In the genomic region with DNA sequence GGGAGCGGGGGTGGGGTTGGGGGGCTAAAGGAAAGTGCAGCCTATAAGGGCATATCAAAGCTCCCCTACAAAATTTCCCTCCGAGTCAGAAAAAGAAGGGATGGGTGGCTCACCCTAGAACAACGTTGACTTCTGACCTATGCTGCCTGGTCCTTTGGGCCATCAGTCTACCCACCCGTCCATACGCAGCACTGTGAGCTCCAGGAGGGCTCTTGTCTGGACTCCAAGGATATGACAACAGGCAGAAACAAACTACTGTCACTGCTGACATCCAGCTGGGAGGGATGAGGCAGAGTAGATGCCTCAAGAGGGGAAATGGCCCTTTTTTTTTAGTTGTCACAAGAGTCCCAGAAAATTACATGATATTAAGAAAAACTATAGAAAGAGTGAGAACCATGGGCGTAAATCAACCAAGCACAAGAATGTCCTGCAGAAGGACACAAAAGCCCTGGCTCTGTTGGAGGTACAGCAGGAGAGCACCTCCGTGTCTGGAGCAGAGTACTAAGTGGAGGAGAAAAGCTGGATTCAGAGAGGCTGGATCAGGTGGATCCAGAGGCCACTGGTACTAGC, we compare ENCODE assay signal across 12 mouse cellular contexts. TPM values are rescaled to one million over a fixed set of nuclear protein-coding genes. Genes with fewer than 3 reads are reported as not detected.
A peak's percentile ranks its signal among the peaks of the same experiment; 100 is the strongest.
DNase-seq lines count a peak whose midpoint lies in the region; ATAC-seq and TF ChIP-seq lines count a peak whose summit lies in the region.
"Had no signal": no experiment of that assay in that cellular context is flagged by ENCODE, and none has a peak within 500 bp of the region (broad histone marks: within the 10 kb centered on the region; RNA-seq: fewer than 3 reads in every experiment).

No protein-coding gene starts in this region.

- peaks cover 21% of the 10 kb centered on the region for H3K27me3 ChIP-seq in heart, embryonic 14.5 days (ENCODE audit: control insufficient read depth, insufficient read depth, low read length)
- no peaks in the 10 kb centered on the region; the same call in 1 of the 2 replicates for H3K27me3 ChIP-seq in midbrain, embryonic 13.5 days
- H3K27me3 ChIP-seq in midbrain, postnatal 0 days (ENCODE audit: insufficient read depth, low read length) = no peaks in the 10 kb centered on the region; the same call in 1 of the 2 replicates
- no peaks in the 10 kb centered on the region for H3K27me3 ChIP-seq in hindbrain, embryonic 14.5 days (ENCODE audit: control insufficient read depth, insufficient read depth, low read length)
- no peaks in the 10 kb centered on the region for H3K27me3 ChIP-seq in stomach, embryonic 16.5 days (ENCODE audit: control insufficient read depth, insufficient read depth, low read length)

- no peak for ATAC-seq in heart, embryonic 14.5 days (ENCODE audit: insufficient number of reproducible peaks, insufficient read depth, low FRiP score, low read depth)
- ATAC-seq in midbrain, embryonic 13.5 days = no peak
- no peak for ATAC-seq in midbrain, postnatal 0 days (ENCODE audit: low FRiP score)
- ATAC-seq in hindbrain, embryonic 14.5 days (ENCODE audit: low FRiP score) = no peak
- no peak for ATAC-seq in stomach, embryonic 16.5 days (ENCODE audit: insufficient read depth, low FRiP score)
- ATAC-seq in frontal cortex, adult (ENCODE audit: low TSS enrichment) = no peak
- ATAC-seq: activated CD4-positive, CD25-positive, alpha-beta regulatory T cell, adult 4 months; CD4-positive, CD25-positive, alpha-beta regulatory T cell, adult 4 months had no signal

- DNase-seq in heart, postnatal 25 days (ENCODE audit: low spot score) = no peak
- DNase-seq in midbrain, postnatal 0 days (ENCODE audit: low spot score) = no peak
- no peak for DNase-seq in hindbrain, embryonic 14.5 days (ENCODE audit: low spot score)
- no peak for DNase-seq in adrenal gland, adult 8-10 months
- DNase-seq: thymus, adult 18-20 months had no signal

- intact Hi-C loops in heart, postnatal 25 days (cut with DNase I) = no loop called here

- H3K4me1 ChIP-seq in heart, embryonic 14.5 days (ENCODE audit: control insufficient read depth in 2 of 2, insufficient read depth in 2 of 2, low read length in 2 of 2) = peaks cover 0 to 3% of the 10 kb centered on the region in 2 experiments; a peak in 1 of 4 replicates
- no peaks in the 10 kb centered on the region; the same call in 1 of the 2 replicates for H3K4me1 ChIP-seq in midbrain, embryonic 13.5 days (replicated peaks)
- no peaks in the 10 kb centered on the region for H3K4me1 ChIP-seq in midbrain, postnatal 0 days (ENCODE audit: insufficient read depth, low read length)
- no peaks in the 10 kb centered on the region for H3K4me1 ChIP-seq in hindbrain, embryonic 14.5 days (replicated peaks; ENCODE audit: control insufficient read depth, insufficient read depth, low read length)
- H3K4me1 ChIP-seq in stomach, embryonic 16.5 days (ENCODE audit: control insufficient read depth, insufficient read depth, low read length) = 0 out of 2 replicates have a peak, but pooled peaks cover 4% of the 10 kb centered on the region

- H3K36me3 ChIP-seq in heart, embryonic 14.5 days (ENCODE audit: control insufficient read depth, insufficient read depth, low read length) = no peaks in the 10 kb centered on the region
- H3K36me3 ChIP-seq in midbrain, embryonic 13.5 days = no peaks in the 10 kb centered on the region
- H3K36me3 ChIP-seq in midbrain, postnatal 0 days (ENCODE audit: insufficient read depth, low read length) = no peaks in the 10 kb centered on the region
- H3K36me3 ChIP-seq in hindbrain, embryonic 14.5 days (replicated peaks; ENCODE audit: control insufficient read depth, insufficient read depth) = no peaks in the 10 kb centered on the region
- no peaks in the 10 kb centered on the region for H3K36me3 ChIP-seq in stomach, embryonic 16.5 days (ENCODE audit: control insufficient read depth, insufficient read depth, low read length)

- 0 out of 2 replicates have a peak overlapping the region, but pooled peaks have one; percentile 25 for H3K9ac ChIP-seq in heart, embryonic 14.5 days (ENCODE audit: low read length)
- no peak overlapping the region for H3K9ac ChIP-seq in midbrain, embryonic 13.5 days (replicated peaks)
- no peak overlapping the region for H3K9ac ChIP-seq in midbrain, postnatal 0 days (replicated peaks; ENCODE audit: low read length, poor library complexity, severe bottlenecking)
- no peak overlapping the region for H3K9ac ChIP-seq in hindbrain, embryonic 14.5 days
- no peak overlapping the region for H3K9ac ChIP-seq in stomach, embryonic 16.5 days (ENCODE audit: low read length)

- H3K4me2 ChIP-seq in heart, embryonic 14.5 days (ENCODE audit: low read length) = peak overlapping the region; percentile 48
- peak overlapping the region; percentile 17 for H3K4me2 ChIP-seq in midbrain, embryonic 13.5 days (replicated peaks)
- H3K4me2 ChIP-seq in midbrain, postnatal 0 days (ENCODE audit: low read depth, low read length, poor library complexity, severe bottlenecking) = no peak overlapping the region
- H3K4me2 ChIP-seq in hindbrain, embryonic 14.5 days (replicated peaks) = peak overlapping the region; percentile 20; the same call in 1 of the 2 replicates
- H3K4me2 ChIP-seq in stomach, embryonic 16.5 days (ENCODE audit: low read depth, low read length) = peak overlapping the region; percentile 36

- no peak overlapping the region for H3K4me3 ChIP-seq in heart, embryonic 14.5 days (ENCODE audit: control insufficient read depth in 1 of 2, insufficient read depth in 1 of 2, low read depth in 1 of 2, low read length in 2 of 2)
- H3K4me3 ChIP-seq in midbrain, embryonic 13.5 days (replicated peaks) = no peak overlapping the region
- no peak overlapping the region for H3K4me3 ChIP-seq in midbrain, postnatal 0 days (ENCODE audit: low read depth, low read length)
- H3K4me3 ChIP-seq in hindbrain, embryonic 14.5 days (replicated peaks; ENCODE audit: low read length) = no peak overlapping the region
- H3K4me3 ChIP-seq in stomach, embryonic 16.5 days (replicated peaks; ENCODE audit: low read length) = no peak overlapping the region
- H3K4me3 ChIP-seq: gastrocnemius, adult 2 months had no signal

- TF ChIP-seq CTCF in midbrain, postnatal 0 days (IDR thresholded peaks at IDR 0.05) = no peak

- 50% methylated on average over 7 of the region's 7 CpGs for WGBS in heart, embryonic 14.5 days
- 44% methylated on average over 7 of the region's 7 CpGs for WGBS in midbrain, embryonic 13.5 days
- 50% methylated on average over 7 of the region's 7 CpGs for WGBS in midbrain, postnatal 0 days
- WGBS in hindbrain, embryonic 14.5 days = 41% methylated on average over 7 of the region's 7 CpGs
- 42% methylated on average over 7 of the region's 7 CpGs for WGBS in stomach, embryonic 16.5 days

- H3K9me3 ChIP-seq in heart, embryonic 14.5 days (ENCODE audit: control insufficient read depth, low read length) = no peaks in the 10 kb centered on the region
- H3K9me3 ChIP-seq in midbrain, embryonic 13.5 days = no peaks in the 10 kb centered on the region
- H3K9me3 ChIP-seq in midbrain, postnatal 0 days (ENCODE audit: low read length) = no peaks in the 10 kb centered on the region
- no peaks in the 10 kb centered on the region for H3K9me3 ChIP-seq in hindbrain, embryonic 14.5 days (ENCODE audit: control insufficient read depth, low read length)
- no peaks in the 10 kb centered on the region for H3K9me3 ChIP-seq in stomach, embryonic 16.5 days (replicated peaks; ENCODE audit: control insufficient read depth, low read length)

- no peak overlapping the region for H3K27ac ChIP-seq in heart, embryonic 14.5 days (replicated peaks in 1 of 2; ENCODE audit: control insufficient read depth in 1 of 2, insufficient read depth in 1 of 2, low read depth in 2 of 2, low read length in 2 of 2)
- H3K27ac ChIP-seq in midbrain, embryonic 13.5 days = no peak overlapping the region
- no peak overlapping the region for H3K27ac ChIP-seq in midbrain, postnatal 0 days (ENCODE audit: low read depth, low read length)
- H3K27ac ChIP-seq in hindbrain, embryonic 14.5 days = no peak overlapping the region
- H3K27ac ChIP-seq in stomach, embryonic 16.5 days (ENCODE audit: low read length) = no peak overlapping the region
- H3K27ac ChIP-seq: gastrocnemius, adult 2 months had no signal

RNA-seq across cellular contexts. Expression of a gene that starts 4.6 kb away (rescaled TPM):
- polyA plus RNA-seq in heart, embryonic 14.5 days (2014; fragmentation: Nextera tagmentation; extraction: Ambion mirVana) = not detected in 2 replicates
- not detected for total RNA-seq in heart, postnatal 25 days (2021)
- polyA plus RNA-seq in midbrain, embryonic 13.5 days (2015; fragmentation: Nextera tagmentation; extraction: Ambion mirVana) = 0.17 TPM in 1 of 2 replicates, not detected in the other
- 0.11 TPM in 1 of 2 replicates, not detected in the other for total RNA-seq in midbrain, postnatal 0 days (2014; rRNA removed)
- polyA plus RNA-seq in midbrain, postnatal 0 days (2015; fragmentation: Nextera tagmentation; extraction: Ambion mirVana) = 0.11 TPM in 1 of 2 replicates, not detected in the other
- polyA plus RNA-seq in hindbrain, embryonic 14.5 days (2014; fragmentation: Nextera tagmentation; extraction: Ambion mirVana) = not detected in 2 replicates
- polyA plus RNA-seq in stomach, embryonic 16.5 days (2015; fragmentation: Nextera tagmentation; extraction: Ambion mirVana) = not detected in 2 replicates
- not detected for total RNA-seq in adrenal gland, adult 8-10 months (2022)
- total RNA-seq: gastrocnemius, adult 2 months had no signal
- polyA plus RNA-seq: activated CD4-positive, CD25-positive, alpha-beta regulatory T cell, adult 4 months; CD4-positive, CD25-positive, alpha-beta regulatory T cell, adult 4 months had no signal

RNA-seq across cellular contexts. Expression of a gene that starts 28.8 kb away (rescaled TPM):
- 33.0 and 34.5 TPM in 2 replicates for polyA plus RNA-seq in heart, embryonic 14.5 days (2014; fragmentation: Nextera tagmentation; extraction: Ambion mirVana)
- 10 to 100 TPM; 14.8 to 15.1 TPM for total RNA-seq in heart, postnatal 25 days (2021)
- 60.8 and 70.8 TPM in 2 replicates for polyA plus RNA-seq in midbrain, embryonic 13.5 days (2015; fragmentation: Nextera tagmentation; extraction: Ambion mirVana)
- total RNA-seq in midbrain, postnatal 0 days (2014; rRNA removed) = 43.9 and 51.8 TPM in 2 replicates
- 30.1 and 30.5 TPM in 2 replicates for polyA plus RNA-seq in midbrain, postnatal 0 days (2015; fragmentation: Nextera tagmentation; extraction: Ambion mirVana)
- polyA plus RNA-seq in hindbrain, embryonic 14.5 days (2014; fragmentation: Nextera tagmentation; extraction: Ambion mirVana) = 53.6 and 54.5 TPM in 2 replicates
- polyA plus RNA-seq in stomach, embryonic 16.5 days (2015; fragmentation: Nextera tagmentation; extraction: Ambion mirVana) = 52.8 and 52.9 TPM in 2 replicates
- 10 to 100 TPM; 78.8 to 83.6 (median 81.8) TPM for total RNA-seq in adrenal gland, adult 8-10 months (2022)
